Mouse (Mus musculus) MEL (cell line): ENCODE measurements at regions not wholly inside any gene's neighbourhood (a gene's known extent, or its start where the extent isn't known, plus 50 kb on each side); places are given as distances from the start of the nearest gene placed in this dataset.

Source experiments
- DNase-seq: peaks from one replicate; pipeline ENCODE4 v3.0.0; 2011; ENCODE audit warnings: low read depth, low spot score
- H3K27ac ChIP-seq: 2 replicates; pipeline ENCODE4 v1.5.1; 2012; ENCODE audit warnings: low read depth, mild to moderate bottlenecking, control low read depth, low read length, moderate library complexity; ENCODE audit not compliant: control insufficient read depth
- H3K27me3 ChIP-seq, 2 experiments: fragments of 150-350 bp in 1 of 2; sonication (generic) in 1 of 2; 2 replicates each; pipeline ENCODE4 v1.6.1; 2012; ENCODE audit warnings: low read length in 2 of 2, mild to moderate bottlenecking in 2 of 2, improper control_type of control experiment in 1 of 2, moderate library complexity in 1 of 2; ENCODE audit not compliant: insufficient read depth in 2 of 2, control insufficient read depth in 1 of 2
- H3K36me3 ChIP-seq, 2 experiments: 2 replicates each; pipeline ENCODE4 v1.6.1; 2012 to 2014; ENCODE audit warnings: low read length in 2 of 2, improper control_type of control experiment in 1 of 2, inconsistent platforms in 1 of 2, mild to moderate bottlenecking in 1 of 2; ENCODE audit not compliant: insufficient read depth in 2 of 2, control insufficient read depth in 1 of 2
- H3K4me1 ChIP-seq, 2 experiments: fragments of 150-350 bp in 1 of 2; sonication (generic) in 1 of 2; 2 replicates each; pipeline ENCODE4 v1.6.1; 2012; ENCODE audit warnings: low read length in 2 of 2, improper control_type of control experiment in 1 of 2, mild to moderate bottlenecking in 1 of 2; ENCODE audit not compliant: insufficient read depth in 2 of 2, control insufficient read depth in 1 of 2
- H3K4me3 ChIP-seq, 2 experiments: fragments of 150-350 bp in 1 of 2; sonication (generic) in 1 of 2; 2 replicates each; pipeline ENCODE4 v1.5.1; 2012; ENCODE audit warnings: low read depth in 2 of 2, low read length in 2 of 2, mild to moderate bottlenecking in 2 of 2, moderate library complexity in 2 of 2, control low read depth in 1 of 2, improper control_type of control experiment in 1 of 2; ENCODE audit not compliant: control insufficient read depth in 1 of 2, insufficient read depth in 1 of 2
- H3K79me2 ChIP-seq: 2 replicates; pipeline ENCODE4 v1.6.1; 2012; ENCODE audit warnings: mild to moderate bottlenecking, low read length, moderate library complexity; ENCODE audit not compliant: control insufficient read depth, poor library complexity, insufficient read depth
- H3K9ac ChIP-seq: 2 replicates; pipeline ENCODE4 v1.6.1; 2012; ENCODE audit warnings: low read depth, mild to moderate bottlenecking, control low read depth, low read length, moderate library complexity; ENCODE audit not compliant: control insufficient read depth, poor library complexity, severe bottlenecking
- H3K9me3 ChIP-seq: fragments of 150-350 bp; sonication (generic); replicated peaks from 2 replicates; pipeline ENCODE4 v1.6.1; 2012; ENCODE audit warnings: mild to moderate bottlenecking, low read length, improper control_type of control experiment, moderate library complexity; ENCODE audit not compliant: insufficient read depth
- BHLHE40 ChIP-seq: IDR thresholded peaks from 2 replicates; pipeline ENCODE4 v1.6.1; 2012; ENCODE audit warnings: low read depth, mild to moderate bottlenecking, inconsistent platforms, low read length, improper control_type of control experiment, borderline replicate concordance
- CHD1 ChIP-seq: IDR thresholded peaks from 2 replicates; pipeline ENCODE4 v1.6.1; 2012; ENCODE audit warnings: low read depth, mild to moderate bottlenecking, inconsistent platforms, low read length, improper control_type of control experiment
- CTCF ChIP-seq, 3 experiments: IDR thresholded peaks in 2 of 3; conservative IDR thresholded peaks in 1 of 3; 2 replicates each; pipeline ENCODE4 v1.5.1; 2011 to 2012; ENCODE audit warnings: low read length in 3 of 3, low read depth in 2 of 3, mild to moderate bottlenecking in 2 of 3, improper control_type of control experiment in 1 of 3, inconsistent platforms in 1 of 3, mixed read lengths in 1 of 3, moderate library complexity in 1 of 3; ENCODE audit not compliant: control insufficient read depth in 1 of 3, insufficient read depth in 1 of 3, poor library complexity in 1 of 3, severe bottlenecking in 1 of 3
- E2F4 ChIP-seq: IDR thresholded peaks from 2 replicates; pipeline ENCODE4 v1.6.1; 2011; ENCODE audit warnings: low read depth, low read length, improper control_type of control experiment, borderline replicate concordance
- ELF1 ChIP-seq: IDR thresholded peaks from 2 replicates; pipeline ENCODE4 v1.6.1; 2014; ENCODE audit warnings: low read depth, mild to moderate bottlenecking, inconsistent platforms, low read length, improper control_type of control experiment, moderate library complexity
- GABPA ChIP-seq: IDR thresholded peaks from 2 replicates; pipeline ENCODE4 v1.6.1; 2012; ENCODE audit warnings: low read depth, mild to moderate bottlenecking, inconsistent platforms, low read length, improper control_type of control experiment, moderate library complexity
- MYB ChIP-seq: IDR thresholded peaks from 2 replicates; pipeline ENCODE4 v1.6.1; 2011; ENCODE audit warnings: mild to moderate bottlenecking, low read depth, low read length, improper control_type of control experiment
- NELFE ChIP-seq: IDR thresholded peaks from 2 replicates; pipeline ENCODE4 v1.6.1; 2011; ENCODE audit warnings: low read depth, low read length, improper control_type of control experiment
- NRF1 ChIP-seq: IDR thresholded peaks from 2 replicates; pipeline ENCODE4 v1.6.1; 2014; ENCODE audit warnings: low read depth, mild to moderate bottlenecking, inconsistent platforms, low read length, improper control_type of control experiment, moderate library complexity; ENCODE audit not compliant: poor library complexity, insufficient read depth, severe bottlenecking
- POLR2AphosphoS2 ChIP-seq: IDR thresholded peaks from 2 replicates; pipeline ENCODE4 v1.6.1; 2011; ENCODE audit warnings: low read length, improper control_type of control experiment
- POLR2AphosphoS5 ChIP-seq: IDR thresholded peaks from 2 replicates; pipeline ENCODE4 v1.6.1; 2012; ENCODE audit warnings: low read depth, borderline replicate concordance, mild to moderate bottlenecking, inconsistent platforms, low read length, moderate library complexity, mixed read lengths
- SMC3 ChIP-seq: IDR thresholded peaks from 2 replicates; pipeline ENCODE4 v1.6.1; 2011; ENCODE audit warnings: low read depth, low read length, improper control_type of control experiment
- TAL1 ChIP-seq: IDR thresholded peaks from 2 replicates; pipeline ENCODE4 v1.6.1; 2012; ENCODE audit warnings: mild to moderate bottlenecking, inconsistent platforms, low read length, moderate library complexity, mixed read lengths
- TBP ChIP-seq: IDR thresholded peaks from 2 replicates; pipeline ENCODE4 v1.8.0; 2011; ENCODE audit warnings: low read depth, low read length, improper control_type of control experiment
- ZC3H11A ChIP-seq: IDR thresholded peaks from 2 replicates; pipeline ENCODE4 v1.6.1; 2012; ENCODE audit warnings: low read depth, mild to moderate bottlenecking, inconsistent platforms, low read length, improper control_type of control experiment
- ZMIZ1 ChIP-seq: IDR thresholded peaks from 2 replicates; pipeline ENCODE4 v1.6.1; 2012; ENCODE audit warnings: low read depth, mild to moderate bottlenecking, inconsistent platforms, low read length, improper control_type of control experiment, moderate library complexity
- ZNF384 ChIP-seq: IDR thresholded peaks from 2 replicates; pipeline ENCODE4 v1.6.1; 2012; ENCODE audit warnings: low read depth, mild to moderate bottlenecking, inconsistent platforms, low read length, improper control_type of control experiment

- TF ChIP-seq ZC3H11A = no peak
- no peak for TF ChIP-seq ELF1
- TF ChIP-seq CTCF (IDR thresholded peaks at IDR 0.05 in 2 of 3, conservative IDR thresholded peaks at IDR 0.05 in 1 of 3; ENCODE audit: control insufficient read depth in 1 of 3, insufficient read depth in 1 of 3, low read depth in 2 of 3, low read length in 3 of 3, poor library complexity in 1 of 3, severe bottlenecking in 1 of 3) = no peak
- no peak for TF ChIP-seq BHLHE40
- TF ChIP-seq POLR2AphosphoS5 = no peak
- no peak for TF ChIP-seq NRF1
- no peak for TF ChIP-seq TBP
- TF ChIP-seq MYB = no peak
- no peak for TF ChIP-seq ZNF384
- no peak for TF ChIP-seq TAL1
- no peak for TF ChIP-seq CHD1
- TF ChIP-seq POLR2AphosphoS2 = no peak
- TF ChIP-seq ZMIZ1 = no peak
- TF ChIP-seq NELFE = no peak
These were observed 121.5 kb downstream of the Gm10131 start for GRCm38 (mm10) chr8:33990039-33990438.

GRCm38 (mm10) chr8:33987755-33988104 is 123.8 kb downstream of the Gm10131 start:
- Histone ChIP-seq H3K79me2 (no peaks in the 10 kb centered on the region), H3K4me1 (peaks cover 0 to under 1% of the 10 kb centered on the region in 2 experiments; a peak in 2 of 4 replicates), H3K27ac (no peak overlapping the region), H3K4me3 (no peak overlapping the region), H3K9ac (no peak overlapping the region), H3K9me3 (no peaks in the 10 kb centered on the region), H3K36me3 (no peaks in the 10 kb centered on the region), H3K27me3 (no peaks in the 10 kb centered on the region)
- no peak for DNase-seq
- TF ChIP-seq CTCF (IDR thresholded peaks at IDR 0.05 in 2 of 3, conservative IDR thresholded peaks at IDR 0.05 in 1 of 3; ENCODE audit: control insufficient read depth in 1 of 3, insufficient read depth in 1 of 3, low read depth in 2 of 3, low read length in 3 of 3, poor library complexity in 1 of 3, severe bottlenecking in 1 of 3) (no peak), SMC3 (no peak), CHD1 (no peak), E2F4 (no peak), ELF1 (no peak), ZMIZ1 (no peak), GABPA (no peak), TAL1 (no peak)

More at GRCm38 (mm10) chr8:33990039-33990438, 121.5 kb downstream of the Gm10131 start:
- no peak overlapping the region for H3K27ac ChIP-seq
- no peaks in the 10 kb centered on the region for H3K36me3 ChIP-seq
- no peaks in the 10 kb centered on the region for H3K79me2 ChIP-seq
- H3K9me3 ChIP-seq = no peaks in the 10 kb centered on the region
- H3K27me3 ChIP-seq = no peaks in the 10 kb centered on the region
- peak; percentile 28 for DNase-seq
- no peak overlapping the region for H3K9ac ChIP-seq
- H3K4me1 ChIP-seq = peaks cover 0 to 3% of the 10 kb centered on the region in 2 experiments; a peak in 2 of 4 replicates
- no peak overlapping the region for H3K4me3 ChIP-seq
